Mouse (Mus musculus): ENCODE data around the gene Nuf2.
A peak's percentile ranks its signal among the peaks of the same experiment; 100 is the strongest.
"Not testable (repeated sequence)": the region's sequence is repeated elsewhere in the genome, so short reads cannot be mapped to it uniquely, and the experiment has no call there.

The Nuf2 gene

DNA sequence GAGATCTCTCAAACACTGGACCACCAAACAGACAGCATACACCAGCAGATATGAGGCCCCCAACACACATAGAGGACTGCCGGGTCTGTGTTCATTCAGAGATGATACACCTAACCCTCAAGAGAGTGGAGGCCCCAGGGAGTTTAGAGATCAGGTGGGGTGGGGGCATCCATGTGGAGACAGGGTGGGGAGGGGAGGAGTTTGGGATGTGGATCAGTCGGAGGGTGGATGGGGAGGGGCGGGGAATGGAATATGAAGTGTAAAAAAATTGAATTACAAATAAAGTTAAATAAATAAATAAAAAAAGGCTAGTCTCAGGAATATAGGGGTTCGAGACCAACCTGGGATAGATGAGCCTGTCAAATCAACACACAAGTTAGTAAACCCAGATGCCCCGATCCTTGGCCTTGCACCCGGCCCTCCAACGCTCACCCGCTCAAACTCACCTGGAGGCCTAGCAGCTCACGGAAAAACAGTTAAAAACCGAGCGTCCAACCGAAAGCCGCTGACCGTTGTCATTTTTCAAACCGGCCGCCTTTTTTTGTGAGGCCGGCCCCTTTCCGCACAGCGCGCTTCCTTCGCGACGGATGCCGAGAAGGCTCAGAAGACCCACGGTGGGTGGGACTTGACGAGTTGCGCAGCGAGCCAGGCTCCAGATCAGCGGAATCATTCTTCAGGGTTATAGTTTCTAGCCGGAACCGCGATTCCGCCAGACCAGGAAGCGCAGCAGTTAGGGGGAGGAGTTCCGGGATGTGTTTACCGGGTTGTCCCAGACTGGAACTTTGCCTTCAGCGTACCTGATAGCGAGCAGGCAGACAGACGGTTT, at the start of gene Nuf2:
TSS of gene Nuf2 (minus strand) at position 589 of the 826 bp plus-strand sequence.
- peak; percentile 99 to 100 for DNase-seq (ENCODE audit: inconsistent age in 2 of 2, low spot score in 1 of 2)

DNA sequence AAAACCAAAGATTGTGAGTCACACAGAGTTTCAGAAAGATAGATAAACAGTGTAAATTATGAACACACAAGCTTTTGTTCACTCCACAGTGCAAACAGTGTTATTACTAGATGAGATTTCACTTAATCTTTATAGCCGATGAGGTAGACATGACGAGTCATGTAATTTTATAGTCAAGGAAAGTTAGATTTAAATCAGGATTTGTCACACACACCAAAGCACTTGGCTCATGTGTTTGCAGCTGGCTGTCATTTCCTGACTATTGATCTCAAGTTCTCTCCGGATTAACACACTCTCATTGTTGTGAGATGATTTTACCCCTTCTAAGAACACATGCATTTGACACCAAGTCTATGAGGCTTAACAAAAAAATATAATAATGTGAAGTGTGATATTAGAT, 48.3 kb upstream of the Nuf2 start:
- DNase-seq (ENCODE audit: inconsistent age in 2 of 2, low spot score in 1 of 2), result no peak

DNA sequence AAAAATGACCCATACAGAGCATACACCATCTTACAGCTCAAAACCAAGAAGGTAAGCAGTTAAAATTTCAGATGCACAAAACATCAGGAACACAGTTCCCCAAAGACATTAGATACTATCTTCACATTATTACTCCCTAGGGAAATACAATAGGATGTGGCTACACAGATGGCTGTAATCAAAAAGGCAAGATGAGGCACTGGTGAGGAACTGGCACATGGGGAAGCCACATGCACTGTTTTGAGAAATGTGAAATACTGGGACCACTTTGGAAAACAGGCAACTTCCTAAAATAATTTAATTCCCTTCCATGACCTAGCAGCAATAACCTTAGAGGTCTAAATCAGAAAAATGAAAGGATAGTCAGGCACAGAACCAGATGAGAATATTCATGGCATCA, 42.9 kb upstream of the Nuf2 start:
- no peak for DNase-seq (ENCODE audit: inconsistent age in 2 of 2, low spot score in 1 of 2)

DNA sequence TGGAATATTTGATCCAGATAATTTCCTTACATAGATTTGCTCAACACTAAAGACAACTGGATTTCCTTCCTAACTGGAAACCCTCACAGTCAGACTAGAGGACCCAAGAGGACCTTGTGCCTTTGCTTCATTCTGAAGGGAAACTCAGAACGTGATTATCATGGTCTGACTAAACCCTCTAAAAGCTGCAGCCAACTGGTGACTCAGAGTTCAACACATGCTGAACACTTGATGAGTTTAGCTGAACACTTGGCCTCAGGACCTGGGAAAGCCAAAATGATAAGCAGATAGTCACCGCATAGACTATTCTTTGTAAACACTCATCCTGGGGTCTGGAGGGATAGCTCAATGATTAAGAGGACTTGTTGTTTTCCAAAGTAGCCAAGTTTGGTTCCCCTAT, 24.4 kb upstream of the Nuf2 start:
- peak in 1 of 2 experiments; percentile 28 for DNase-seq (ENCODE audit: inconsistent age in 2 of 2, low spot score in 1 of 2)

DNA sequence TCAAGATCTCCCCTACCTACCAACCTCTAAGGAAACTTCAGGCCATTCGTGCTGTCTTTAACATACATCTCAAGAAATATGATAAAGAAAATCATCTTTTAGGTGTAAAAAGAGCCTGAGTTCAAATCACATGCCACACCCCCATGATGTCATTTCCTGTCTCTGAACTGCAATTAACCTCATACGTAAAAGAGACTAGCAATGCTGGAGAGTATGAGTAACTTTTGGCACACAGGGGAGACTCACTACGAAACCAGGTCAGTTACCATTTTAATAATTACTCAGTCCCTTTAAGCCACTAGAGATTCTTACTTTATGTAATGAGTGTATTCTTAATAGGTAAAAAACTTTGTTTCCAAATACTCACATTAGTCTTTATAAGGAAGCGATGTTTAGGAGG, 23.8 kb upstream of the Nuf2 start:
- no peak for DNase-seq (ENCODE audit: inconsistent age in 2 of 2, low spot score in 1 of 2)

DNA sequence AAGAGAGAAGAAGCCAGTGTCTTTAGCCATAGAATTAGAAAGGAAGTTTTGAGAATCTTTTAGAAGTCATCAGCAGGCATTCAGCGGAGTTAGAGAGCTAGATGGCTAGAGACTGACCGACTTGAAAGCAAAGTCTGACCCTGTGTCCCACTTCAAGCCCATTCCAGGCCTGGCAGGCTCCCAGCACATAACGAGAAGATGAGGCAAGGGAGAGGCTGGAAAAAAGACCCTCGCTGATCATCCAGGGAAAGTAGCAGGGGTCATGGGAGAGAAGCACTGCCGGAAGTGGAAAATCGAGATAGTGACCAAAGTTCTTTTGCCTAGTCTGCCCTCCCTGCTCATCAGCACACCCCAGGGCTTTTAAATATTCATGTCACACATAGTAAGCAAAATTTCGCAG, 22.2 kb upstream of the Nuf2 start:
- no peak for DNase-seq (ENCODE audit: inconsistent age in 2 of 2, low spot score in 1 of 2)

DNA sequence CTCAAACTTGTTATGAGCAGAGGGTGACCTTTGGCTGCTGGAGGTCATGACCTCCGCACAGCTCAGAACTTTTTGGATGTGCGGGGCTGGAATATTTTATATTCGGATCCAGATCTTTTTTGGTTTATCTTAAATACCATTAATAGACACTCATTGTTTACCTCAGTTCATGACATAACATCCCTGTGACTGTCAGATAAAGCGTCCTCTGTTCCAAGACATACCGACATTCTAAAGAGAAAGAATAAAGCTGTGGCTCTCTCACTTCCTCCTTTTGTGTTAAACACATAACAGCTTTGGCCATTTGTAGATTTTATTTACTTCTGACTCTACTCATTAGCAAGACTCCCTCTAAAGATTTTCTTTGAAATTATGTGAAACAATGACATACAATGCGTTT, 9.2 kb upstream of the Nuf2 start:
- DNase-seq (ENCODE audit: inconsistent age in 2 of 2, low spot score in 1 of 2), result no peak

DNA sequence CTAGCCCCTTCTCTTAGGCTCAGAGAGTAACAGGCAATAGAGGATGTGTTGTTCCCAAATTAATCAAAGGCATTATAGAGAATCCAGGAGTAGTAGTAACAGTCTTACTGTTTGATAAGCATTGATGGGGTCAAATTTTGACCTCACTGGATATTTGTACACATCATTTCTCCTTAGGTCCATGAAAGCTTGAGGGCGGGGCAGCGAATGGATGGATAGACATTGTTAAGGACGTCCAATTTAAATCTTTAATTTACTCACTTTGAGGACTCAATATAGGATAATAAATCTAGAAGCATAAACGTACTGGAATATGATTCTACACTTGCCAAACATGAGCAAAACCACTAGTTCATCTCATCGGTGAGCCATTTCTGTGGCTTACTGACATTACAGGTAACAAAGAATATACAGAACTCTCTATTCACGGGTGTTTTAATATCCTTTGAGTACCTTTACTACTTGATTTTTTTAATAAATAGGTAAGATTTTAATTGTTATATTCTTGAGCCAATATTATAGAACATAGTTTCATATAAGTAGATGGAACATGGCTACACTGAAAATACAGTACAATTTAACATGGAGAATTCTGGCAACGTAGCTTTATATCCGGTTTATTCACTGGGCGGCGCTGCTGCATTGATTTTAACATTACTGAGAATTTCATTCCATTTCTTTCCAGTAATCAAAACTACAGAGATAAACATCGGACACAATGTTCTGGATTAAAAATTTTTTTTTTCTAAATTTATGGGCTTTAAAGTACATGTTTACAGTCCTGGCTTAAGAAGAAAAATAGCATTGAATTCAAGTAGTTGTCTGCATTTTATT, 655 bp upstream of the Nuf2 start:
- DNase-seq (ENCODE audit: inconsistent age in 2 of 2, low spot score in 1 of 2), result peak; percentile 56 to 90

DNA sequence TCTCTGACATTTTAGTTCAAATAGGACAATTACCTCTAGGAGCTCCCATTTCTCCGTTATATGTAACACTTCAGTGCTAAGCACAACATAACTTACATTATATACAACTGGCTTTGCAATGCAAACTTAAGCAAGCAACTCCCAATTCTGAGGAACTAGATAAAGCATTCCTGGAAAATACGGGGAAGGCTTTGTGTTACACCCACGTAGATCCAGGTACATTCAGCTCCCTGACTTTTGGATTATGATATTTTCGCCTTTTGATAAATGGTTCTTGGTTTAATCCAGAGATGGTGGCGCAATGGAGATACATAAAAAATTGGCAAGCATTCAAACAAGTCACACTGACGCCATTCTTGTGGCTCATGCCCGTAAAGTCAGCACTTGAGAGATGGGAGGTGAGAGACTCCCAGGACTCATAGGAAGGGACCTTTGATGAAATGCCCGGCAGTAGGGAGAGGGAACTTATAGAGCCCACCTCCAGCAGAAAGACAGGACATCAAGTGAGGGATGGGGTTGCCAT, 1.2 kb downstream of the Nuf2 start:
- peak in 1 of 2 experiments; percentile 18 for DNase-seq (ENCODE audit: inconsistent age in 2 of 2, low spot score in 1 of 2)

DNA sequence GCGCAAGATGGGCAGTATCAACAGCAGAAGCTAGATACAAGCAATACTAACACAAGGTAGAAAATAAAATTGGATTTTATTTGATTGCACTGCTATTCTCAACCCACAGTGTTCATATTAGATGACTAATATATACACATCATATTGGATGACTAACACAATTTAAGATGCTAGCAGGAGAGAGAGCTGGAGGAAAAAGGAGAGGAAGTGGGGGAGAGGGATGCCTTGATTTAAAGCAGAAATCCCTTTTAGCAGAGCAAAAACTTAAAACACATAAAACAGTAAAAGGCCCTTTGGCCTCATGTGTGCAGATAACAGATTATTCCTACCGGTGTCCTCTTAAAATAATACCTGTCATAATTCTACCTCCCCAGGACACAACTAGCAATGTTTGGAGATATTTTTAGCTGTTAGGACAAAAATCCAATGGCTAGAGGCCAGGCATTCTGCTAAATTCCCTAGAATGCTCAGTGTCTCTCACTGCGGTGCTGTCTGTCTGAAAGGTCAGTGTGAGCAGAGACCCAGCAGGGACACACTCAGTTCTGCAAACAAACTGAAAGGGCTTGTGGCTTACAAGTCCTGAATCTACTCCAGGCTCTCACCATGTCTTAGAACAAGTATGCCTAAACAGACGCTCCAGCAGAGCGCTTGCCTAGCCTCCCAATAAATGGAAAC, 5.1 kb downstream of the Nuf2 start:
- no peak for DNase-seq (ENCODE audit: inconsistent age in 2 of 2, low spot score in 1 of 2)

DNA sequence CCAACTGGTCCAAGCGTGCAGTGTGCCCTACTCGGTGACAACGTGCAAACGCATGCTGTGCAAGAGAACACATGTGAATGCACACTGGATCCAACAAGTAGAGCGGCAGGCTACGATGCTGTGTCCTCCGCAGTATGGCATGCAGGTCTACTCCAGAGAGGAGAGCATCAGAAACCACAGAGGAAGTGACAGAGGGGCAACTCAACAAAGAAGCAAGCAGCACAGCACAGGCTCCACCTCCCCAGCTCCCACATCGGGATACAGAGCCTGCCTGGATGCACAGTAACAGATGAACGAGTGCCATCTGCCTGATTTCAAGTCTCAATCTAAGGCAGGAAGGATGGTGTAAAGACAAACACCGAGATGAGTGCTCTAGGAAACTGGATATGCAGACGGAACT, 11.9 kb downstream of the Nuf2 start:
- DNase-seq (ENCODE audit: inconsistent age in 2 of 2, low spot score in 1 of 2), result no peak

DNA sequence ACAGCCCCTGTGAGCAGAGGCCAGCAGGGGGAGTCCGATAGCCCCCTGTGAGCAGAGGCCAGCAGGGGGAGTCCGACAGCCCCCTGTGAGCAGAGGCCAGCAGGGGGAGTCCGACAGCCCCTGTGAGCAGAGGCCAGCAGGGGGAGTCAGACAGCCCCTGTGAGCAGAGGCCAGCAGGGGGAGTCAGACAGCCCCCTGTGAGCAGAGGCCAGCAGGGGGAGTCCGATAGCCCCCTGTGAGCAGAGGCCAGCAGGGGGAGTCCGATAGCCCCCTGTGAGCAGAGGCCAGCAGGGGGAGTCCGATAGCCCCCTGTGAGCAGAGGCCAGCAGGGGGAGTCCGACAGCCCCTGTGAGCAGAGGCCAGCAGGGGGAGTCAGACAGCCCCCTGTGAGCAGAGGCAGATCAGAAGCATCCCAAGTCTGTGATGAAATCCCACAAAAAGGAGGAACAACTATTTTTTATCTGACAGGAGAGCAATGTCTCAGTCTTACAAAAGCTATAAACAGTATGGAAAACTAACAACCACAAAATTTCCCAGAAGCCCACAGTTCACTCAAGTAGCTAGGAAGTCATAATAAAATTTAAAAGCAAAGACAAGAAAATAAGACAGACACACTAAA, 13.3 kb downstream of the Nuf2 start:
- DNase-seq (ENCODE audit: inconsistent age in 2 of 2, low spot score in 1 of 2), result not testable (repeated sequence)

DNA sequence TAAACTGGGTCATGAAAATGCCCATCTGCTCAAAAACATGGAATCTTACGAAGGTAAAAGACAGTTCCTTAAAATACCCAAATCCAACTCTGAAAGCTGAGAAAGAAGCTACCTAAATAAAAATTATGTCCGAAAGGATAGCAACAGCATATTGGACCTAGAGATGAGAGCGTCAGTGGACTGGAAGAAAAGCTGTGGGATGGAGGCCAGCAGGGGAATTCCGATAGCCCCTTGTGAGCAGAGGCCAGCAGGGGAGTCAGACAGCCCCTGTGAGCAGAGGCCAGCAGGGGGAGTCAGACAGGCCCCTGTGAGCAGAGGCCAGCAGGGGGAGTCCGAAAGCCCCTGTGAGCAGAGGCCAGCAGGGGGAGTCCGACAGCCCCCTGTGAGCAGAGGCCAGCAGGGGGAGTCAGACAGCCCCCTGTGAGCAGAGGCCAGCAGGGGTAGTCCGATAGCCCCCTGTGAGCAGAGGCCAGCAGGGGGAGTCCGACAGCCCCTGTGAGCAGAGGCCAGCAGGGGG, 13.8 kb downstream of the Nuf2 start:
- no peak for DNase-seq (ENCODE audit: inconsistent age in 2 of 2, low spot score in 1 of 2)

DNA sequence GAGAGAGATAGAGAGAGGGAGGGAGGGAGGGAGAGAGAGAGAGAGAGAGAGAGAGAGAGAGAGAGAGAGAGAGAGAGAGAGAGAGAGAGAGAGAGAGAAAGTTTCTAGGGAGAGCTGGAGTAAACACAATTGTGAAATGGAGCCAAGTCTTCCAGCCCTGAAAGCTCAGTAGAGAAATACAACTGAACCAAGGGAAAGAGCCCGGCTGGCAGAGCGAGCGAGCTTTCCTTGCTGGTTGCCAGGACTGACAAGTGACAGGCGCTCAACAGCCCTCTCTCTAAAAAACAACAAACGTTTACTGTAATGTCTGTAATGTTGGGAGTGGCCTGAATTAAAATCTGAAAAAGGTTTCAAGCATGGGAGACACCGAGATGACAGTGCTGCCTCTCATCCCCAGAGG, 24.9 kb downstream of the Nuf2 start:
- no peak for DNase-seq (ENCODE audit: inconsistent age in 2 of 2, low spot score in 1 of 2)

DNA sequence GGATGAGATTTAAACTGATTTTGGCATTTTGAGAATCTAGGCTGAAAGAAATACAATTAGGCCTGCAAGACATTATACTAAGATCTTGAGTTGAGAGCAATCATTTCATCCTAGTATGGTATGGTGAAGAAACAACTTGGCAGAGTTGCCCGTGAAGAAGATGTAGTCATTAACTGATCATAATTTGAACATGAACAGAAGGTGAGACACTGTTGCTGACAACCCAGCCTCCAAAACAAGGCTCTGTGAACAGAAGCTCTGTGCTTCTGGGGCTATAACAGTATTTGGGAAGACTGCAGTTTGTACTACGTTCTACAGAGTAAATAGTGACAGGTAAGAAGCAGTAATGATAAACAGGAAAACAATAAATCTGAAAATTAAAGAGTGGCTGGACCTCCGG, 28.4 kb downstream of the Nuf2 start:
- DNase-seq (ENCODE audit: inconsistent age in 2 of 2, low spot score in 1 of 2), result no peak

DNA sequence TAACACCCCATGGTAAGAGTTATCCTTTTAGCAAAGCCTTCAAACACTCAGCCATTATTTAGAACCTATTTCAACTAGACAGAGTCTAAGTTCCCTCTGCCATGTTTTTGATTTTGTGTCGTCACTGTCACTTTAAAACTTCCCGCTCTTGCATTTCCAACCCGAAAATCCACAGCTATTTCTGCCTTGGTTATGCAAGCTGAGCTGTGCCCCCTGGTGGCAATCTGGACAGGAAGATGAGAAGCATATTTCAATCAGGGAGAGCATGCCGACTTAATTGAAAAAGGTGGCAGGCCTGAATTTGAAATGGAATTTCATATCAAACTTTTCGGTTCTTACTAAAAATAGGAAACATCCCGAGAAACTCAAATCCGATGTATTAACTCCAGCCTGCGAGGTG, 35.6 kb downstream of the Nuf2 start:
- peak in 1 of 2 experiments; percentile 44 for DNase-seq (ENCODE audit: inconsistent age in 2 of 2, low spot score in 1 of 2)

DNA sequence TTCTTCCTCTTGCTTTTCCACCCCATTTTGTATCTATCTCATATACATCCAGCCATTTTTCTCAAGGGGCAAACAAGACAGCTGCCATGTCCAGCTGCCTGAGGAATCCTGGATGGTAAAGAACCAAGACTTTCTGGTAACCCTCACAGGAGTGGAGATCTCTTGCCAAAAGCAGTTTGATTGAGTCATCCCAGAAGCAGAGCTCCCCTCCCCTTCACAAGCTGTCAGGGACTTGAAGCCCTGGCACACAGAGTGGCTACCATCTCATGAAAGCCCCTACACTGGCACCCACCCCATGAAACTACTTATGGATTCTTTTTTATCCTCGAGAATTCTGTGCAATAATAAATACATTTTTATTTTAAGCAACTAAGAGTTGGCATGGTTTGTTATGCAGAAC, 39.7 kb downstream of the Nuf2 start:
- DNase-seq (ENCODE audit: inconsistent age in 2 of 2, low spot score in 1 of 2), result no peak

DNA sequence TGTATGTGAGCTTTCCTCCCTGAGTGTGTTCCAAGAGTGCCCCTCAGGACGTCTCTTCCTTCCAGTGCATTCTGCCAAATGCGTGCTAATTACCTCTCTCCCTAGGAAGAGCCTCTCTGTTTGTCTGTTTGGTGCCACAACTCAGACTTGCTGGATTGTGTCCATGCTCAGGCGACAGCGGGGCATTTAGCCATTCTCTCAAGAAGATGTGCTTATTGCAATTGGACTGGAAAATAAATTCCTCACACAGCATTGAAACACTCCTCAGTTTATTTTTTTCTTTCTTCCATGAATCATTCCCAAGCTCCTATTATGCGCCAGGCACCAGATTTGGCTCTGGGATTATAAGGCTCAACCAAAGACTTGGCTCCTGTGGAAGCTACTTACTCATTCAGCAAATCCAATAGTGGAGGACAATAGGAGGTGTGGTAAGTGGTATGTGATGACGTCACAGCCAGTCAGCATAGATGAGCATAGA, 45.8 kb downstream of the Nuf2 start:
- DNase-seq (ENCODE audit: inconsistent age in 2 of 2, low spot score in 1 of 2), result no peak

DNA sequence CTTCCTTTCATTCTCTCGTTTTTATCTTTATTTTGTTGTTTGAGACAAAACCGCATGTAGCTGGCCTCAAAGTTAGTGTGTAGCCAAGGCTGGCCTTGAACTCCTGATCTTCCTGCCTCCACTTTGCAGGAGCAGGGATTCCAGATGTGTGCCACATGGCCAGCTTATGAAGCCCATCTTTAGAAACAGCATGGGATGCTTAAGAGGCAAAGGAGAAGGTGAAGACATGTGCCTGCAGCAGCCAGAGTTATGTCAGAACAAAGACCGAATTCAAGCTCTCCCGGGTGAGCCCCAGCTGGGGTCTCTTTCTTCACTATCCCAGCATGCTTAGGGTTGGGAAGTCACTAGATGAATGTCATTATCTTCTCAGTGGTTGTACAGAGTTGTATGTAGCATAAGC, 46.7 kb downstream of the Nuf2 start:
- no peak for DNase-seq (ENCODE audit: inconsistent age in 2 of 2, low spot score in 1 of 2)

DNA sequence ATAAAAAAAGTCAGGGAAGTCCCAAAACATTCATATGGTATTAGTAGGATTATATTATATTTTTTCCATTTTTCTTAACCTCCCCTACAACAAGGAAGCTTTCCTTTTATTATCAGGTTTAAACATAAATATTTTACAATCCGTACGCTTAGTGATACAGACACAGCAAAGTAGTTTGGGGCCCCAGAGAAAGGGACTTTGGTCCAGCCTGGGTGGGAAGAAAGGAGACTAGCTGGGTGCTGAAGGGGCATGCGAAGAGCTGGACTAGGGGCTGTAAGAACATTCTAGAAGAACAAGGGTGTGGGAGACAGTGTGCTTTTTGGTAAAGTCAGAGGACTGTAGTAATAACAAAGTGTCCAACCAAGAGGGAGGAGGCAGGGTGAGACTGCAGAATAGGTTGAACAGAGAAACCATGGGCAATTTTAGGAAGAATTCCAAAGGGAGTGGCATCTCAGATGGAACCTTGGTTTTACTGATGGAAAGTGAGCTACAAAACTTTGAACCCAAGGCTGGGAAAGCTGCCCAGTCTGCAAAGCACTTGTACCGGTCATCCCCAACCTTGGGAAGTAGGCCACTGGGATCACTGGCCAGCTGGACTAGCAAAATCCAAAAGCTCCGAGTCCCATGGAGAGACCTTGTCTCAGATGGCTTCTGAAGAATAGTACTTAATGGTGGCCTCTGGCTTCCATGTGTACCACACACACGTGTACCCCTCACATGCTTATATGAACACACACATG, 48.5 kb downstream of the Nuf2 start:
- DNase-seq (ENCODE audit: inconsistent age in 2 of 2, low spot score in 1 of 2), result no peak

All from adrenal gland, adult (tissue).